Mouse (Mus musculus): ENCODE results near the gene Iqschfp. TPM values are rescaled to one million over a fixed set of nuclear protein-coding genes. Genes with fewer than 3 reads are reported as not detected.

The Iqschfp gene
- polyA plus RNA-seq, 1 experiment: 1.1 TPM

GRCm38 (mm10) chr3:68492066-68492465 lies 600.0 kb downstream of the Iqschfp start:
- H3K4me3 ChIP-seq (ENCODE audit: control insufficient read depth, low read depth, low read length): no peak overlapping the region
- TF ChIP-seq CTCF (IDR thresholded peaks at IDR 0.05; ENCODE audit: control insufficient read depth, insufficient read depth, insufficient replicate concordance, low read depth, low read length) (no peak), POLR2A (IDR thresholded peaks at IDR 0.05; ENCODE audit: control insufficient read depth, low read depth, low read length) (no peak)
- H3K36me3 ChIP-seq (ENCODE audit: control insufficient read depth, insufficient read depth, low read length): no peaks in the 10 kb centered on the region
- peaks cover 16% of the 10 kb centered on the region; the same call in 1 of the 2 replicates for H3K4me1 ChIP-seq (ENCODE audit: control insufficient read depth, insufficient read depth, low read length)
- H3K27ac ChIP-seq (ENCODE audit: control insufficient read depth, insufficient read depth, low read depth, low read length): no peak overlapping the region
- H3K27me3 ChIP-seq (ENCODE audit: control insufficient read depth, insufficient read depth, low read length): no peaks in the 10 kb centered on the region; the same call in 1 of the 2 replicates

GRCm38 (mm10) chr3:68492513-68492912 lies 600.5 kb downstream of the Iqschfp start:
- TF ChIP-seq POLR2A (IDR thresholded peaks at IDR 0.05; ENCODE audit: control insufficient read depth, low read depth, low read length) (no peak), CTCF (IDR thresholded peaks at IDR 0.05; ENCODE audit: control insufficient read depth, insufficient read depth, insufficient replicate concordance, low read depth, low read length) (no peak)
- Histone ChIP-seq H3K4me1 (ENCODE audit: control insufficient read depth, insufficient read depth, low read length) (peaks cover 16% of the 10 kb centered on the region; the same call in 1 of the 2 replicates), H3K4me3 (ENCODE audit: control insufficient read depth, low read depth, low read length) (no peak overlapping the region)

GRCm38 (mm10) chr3:68493170-68493585 lies 601.1 kb downstream of the Iqschfp start:
- no peaks in the 10 kb centered on the region for H3K36me3 ChIP-seq (ENCODE audit: control insufficient read depth, insufficient read depth, low read length)
- peaks cover 16% of the 10 kb centered on the region; the same call in 1 of the 2 replicates for H3K4me1 ChIP-seq (ENCODE audit: control insufficient read depth, insufficient read depth, low read length)

More at GRCm38 (mm10) chr3:68492513-68492912, 600.5 kb downstream of the Iqschfp start:
- Histone ChIP-seq H3K27ac (ENCODE audit: control insufficient read depth, insufficient read depth, low read depth, low read length) (no peak overlapping the region), H3K36me3 (ENCODE audit: control insufficient read depth, insufficient read depth, low read length) (no peaks in the 10 kb centered on the region), H3K27me3 (ENCODE audit: control insufficient read depth, insufficient read depth, low read length) (no peaks in the 10 kb centered on the region; the same call in 1 of the 2 replicates)

GRCm38 (mm10) chr3:68493586-68494295 lies 601.7 kb downstream of the Iqschfp start:
- Histone ChIP-seq H3K36me3 (ENCODE audit: control insufficient read depth, insufficient read depth, low read length) (no peaks in the 10 kb centered on the region), H3K4me1 (ENCODE audit: control insufficient read depth, insufficient read depth, low read length) (peaks cover 16% of the 10 kb centered on the region; the same call in 1 of the 2 replicates), H3K4me3 (ENCODE audit: control insufficient read depth, low read depth, low read length) (peak overlapping the region; percentile 88), H3K27me3 (ENCODE audit: control insufficient read depth, insufficient read depth, low read length) (no peaks in the 10 kb centered on the region; the same call in 1 of the 2 replicates), H3K27ac (ENCODE audit: control insufficient read depth, insufficient read depth, low read depth, low read length) (peak overlapping the region; percentile 43)
- TF ChIP-seq POLR2A (IDR thresholded peaks at IDR 0.05; ENCODE audit: control insufficient read depth, low read depth, low read length): no peak; the same call in 1 of the 2 replicates
- no peak for TF ChIP-seq CTCF (IDR thresholded peaks at IDR 0.05; ENCODE audit: control insufficient read depth, insufficient read depth, insufficient replicate concordance, low read depth, low read length)

More at GRCm38 (mm10) chr3:68493170-68493585, 601.1 kb downstream of the Iqschfp start:
- Histone ChIP-seq H3K27me3 (ENCODE audit: control insufficient read depth, insufficient read depth, low read length) (no peaks in the 10 kb centered on the region; the same call in 1 of the 2 replicates), H3K27ac (ENCODE audit: control insufficient read depth, insufficient read depth, low read depth, low read length) (peak overlapping the region; percentile 43; the same call in 1 of the 2 replicates), H3K4me3 (ENCODE audit: control insufficient read depth, low read depth, low read length) (peak overlapping the region; percentile 88)
- no peak for TF ChIP-seq POLR2A (IDR thresholded peaks at IDR 0.05; ENCODE audit: control insufficient read depth, low read depth, low read length)
- no peak for TF ChIP-seq CTCF (IDR thresholded peaks at IDR 0.05; ENCODE audit: control insufficient read depth, insufficient read depth, insufficient replicate concordance, low read depth, low read length)

GRCm38 (mm10) chr3:68494296-68495095 lies 602.5 kb downstream of the Iqschfp start:
- TF ChIP-seq CTCF (IDR thresholded peaks at IDR 0.05; ENCODE audit: control insufficient read depth, insufficient read depth, insufficient replicate concordance, low read depth, low read length) (no peak), POLR2A (IDR thresholded peaks at IDR 0.05; ENCODE audit: control insufficient read depth, low read depth, low read length) (no peak)
- H3K36me3 ChIP-seq (ENCODE audit: control insufficient read depth, insufficient read depth, low read length): no peaks in the 10 kb centered on the region
- peaks cover 16% of the 10 kb centered on the region; the same call in 1 of the 2 replicates for H3K4me1 ChIP-seq (ENCODE audit: control insufficient read depth, insufficient read depth, low read length)
- H3K27me3 ChIP-seq (ENCODE audit: control insufficient read depth, insufficient read depth, low read length): no peaks in the 10 kb centered on the region; the same call in 1 of the 2 replicates
- H3K4me3 ChIP-seq (ENCODE audit: control insufficient read depth, low read depth, low read length): peak overlapping the region; percentile 75
- no peak overlapping the region for H3K27ac ChIP-seq (ENCODE audit: control insufficient read depth, insufficient read depth, low read depth, low read length)

GRCm38 (mm10) chr3:68495096-68495735 lies 603.2 kb downstream of the Iqschfp start:
- Histone ChIP-seq H3K27ac (ENCODE audit: control insufficient read depth, insufficient read depth, low read depth, low read length) (no peak overlapping the region), H3K4me1 (ENCODE audit: control insufficient read depth, insufficient read depth, low read length) (peaks cover 16% of the 10 kb centered on the region; the same call in 1 of the 2 replicates)
- TF ChIP-seq CTCF (IDR thresholded peaks at IDR 0.05; ENCODE audit: control insufficient read depth, insufficient read depth, insufficient replicate concordance, low read depth, low read length) (no peak), POLR2A (IDR thresholded peaks at IDR 0.05; ENCODE audit: control insufficient read depth, low read depth, low read length) (no peak)

More at GRCm38 (mm10) chr3:68495096-68495735, 603.2 kb downstream of the Iqschfp start:
- Histone ChIP-seq H3K27me3 (ENCODE audit: control insufficient read depth, insufficient read depth, low read length) (no peaks in the 10 kb centered on the region; the same call in 1 of the 2 replicates), H3K36me3 (ENCODE audit: control insufficient read depth, insufficient read depth, low read length) (no peaks in the 10 kb centered on the region), H3K4me3 (ENCODE audit: control insufficient read depth, low read depth, low read length) (peak overlapping the region; percentile 75)
